Mouse (Mus musculus) hindbrain, embryonic 10.5 days (tissue): ENCODE results near the gene Aif1. TPM values are rescaled to one million over a fixed set of nuclear protein-coding genes. Genes with fewer than 3 reads are reported as not detected.

Experiments
- DNase-seq: peaks from one replicate; pipeline ENCODE4 v3.0.0-alpha.2; 2017; ENCODE audit warnings: low spot score
- H3K27ac ChIP-seq: fragments of 300-500 bp; sonication (generic); 2 replicates; pipeline ENCODE4 v1.5.1; 2016; ENCODE audit warnings: mild to moderate bottlenecking, moderate library complexity
- H3K27me3 ChIP-seq: fragments of 300-500 bp; sonication (generic); 2 replicates; pipeline ENCODE4 v1.6.1; 2016; ENCODE audit warnings: mild to moderate bottlenecking; ENCODE audit not compliant: poor library complexity, insufficient read depth, severe bottlenecking
- H3K36me3 ChIP-seq: fragments of 300-500 bp; sonication (generic); 2 replicates; pipeline ENCODE4 v1.6.1; 2016; ENCODE audit warnings: mild to moderate bottlenecking, moderate library complexity
- H3K4me1 ChIP-seq: fragments of 300-500 bp; sonication (generic); replicated peaks from 2 replicates; pipeline ENCODE4 v1.6.1; 2016; ENCODE audit warnings: mild to moderate bottlenecking
- H3K4me3 ChIP-seq: fragments of 300-500 bp; sonication (generic); 2 replicates; pipeline ENCODE4 v1.5.1; 2016; ENCODE audit warnings: mild to moderate bottlenecking, moderate library complexity
- H3K9me3 ChIP-seq: fragments of 300-500 bp; sonication (generic); 2 replicates; pipeline ENCODE4 v1.6.1; 2016; ENCODE audit warnings: mild to moderate bottlenecking, moderate library complexity
- WGBS: fragments of 180-500 bp; shearing (Covaris S2); methylation state at CpG from one replicate; pipeline ENCODE4 v1.1.7; 2016; 5-methylcytosine and 5-hydroxymethylcytosine counted together
- polyA plus RNA-seq: library from polyadenylated mRNA; unstranded; fragments of >200 nt; fragmentation: Nextera tagmentation; extraction: Ambion mirVana; gene quantifications from 2 replicates; pipeline ENCODE4 v1.2.1, GENCODE M21; 2016

The Aif1 gene
- polyA plus RNA-seq, 1 experiment from 2014 or later: 6.5 TPM

GRCm38 (mm10) chr17:35162730-35163129 is 13.1 kb downstream of the Aif1 start:
- 71% methylated on average over 12 of the region's 12 CpGs for WGBS
- peaks cover 30% of the 10 kb centered on the region for H3K4me1 ChIP-seq
- H3K36me3 ChIP-seq: peaks cover 52% of the 10 kb centered on the region
- no peaks in the 10 kb centered on the region for H3K9me3 ChIP-seq
- H3K27me3 ChIP-seq: no peaks in the 10 kb centered on the region
- peak overlapping the region; percentile 100 for H3K27ac ChIP-seq
- H3K4me3 ChIP-seq: peak overlapping the region; percentile 97
- DNase-seq: no peak

GRCm38 (mm10) chr17:35162121-35162520 is 13.7 kb downstream of the Aif1 start:
- Histone ChIP-seq H3K27me3 (no peaks in the 10 kb centered on the region), H3K4me3 (peak overlapping the region; percentile 97), H3K36me3 (peaks cover 58% of the 10 kb centered on the region)

GRCm38 (mm10) chr17:35161421-35161820 is 14.4 kb downstream of the Aif1 start:
- no peak for DNase-seq
- 90% methylated on average over 11 of the region's 11 CpGs for WGBS
- H3K27ac ChIP-seq: no peak overlapping the region
- H3K27me3 ChIP-seq: no peaks in the 10 kb centered on the region
- peaks cover 65% of the 10 kb centered on the region for H3K36me3 ChIP-seq
- H3K4me1 ChIP-seq: peaks cover 28% of the 10 kb centered on the region
- peak overlapping the region; percentile 97 for H3K4me3 ChIP-seq
- no peaks in the 10 kb centered on the region for H3K9me3 ChIP-seq

More at GRCm38 (mm10) chr17:35162121-35162520, 13.7 kb downstream of the Aif1 start:
- H3K4me1 ChIP-seq: peaks cover 30% of the 10 kb centered on the region
- DNase-seq: no peak
- no peak overlapping the region for H3K27ac ChIP-seq
- H3K9me3 ChIP-seq: no peaks in the 10 kb centered on the region
- WGBS: 82% methylated on average over 14 of the region's 14 CpGs

GRCm38 (mm10) chr17:35159638-35160037 is 16.2 kb downstream of the Aif1 start:
- no peaks in the 10 kb centered on the region for H3K9me3 ChIP-seq
- no peak overlapping the region for H3K27ac ChIP-seq
- no peak overlapping the region for H3K4me3 ChIP-seq
- no peaks in the 10 kb centered on the region for H3K27me3 ChIP-seq
- 87% methylated on average over 7 of the region's 7 CpGs for WGBS
- H3K36me3 ChIP-seq: peaks cover 83% of the 10 kb centered on the region
- peaks cover 21% of the 10 kb centered on the region for H3K4me1 ChIP-seq
- DNase-seq: no peak

- no peak overlapping the region for H3K27ac ChIP-seq
- H3K27me3 ChIP-seq: no peaks in the 10 kb centered on the region
- H3K4me3 ChIP-seq: 0 out of 2 replicates have a peak overlapping the region, but pooled peaks have one; percentile 1
- no peak for DNase-seq
- no peaks in the 10 kb centered on the region for H3K9me3 ChIP-seq
- H3K36me3 ChIP-seq: peaks cover 89% of the 10 kb centered on the region
- H3K4me1 ChIP-seq: peaks cover 21% of the 10 kb centered on the region
- WGBS: 94% methylated on average over 16 of the region's 16 CpGs
Observed at GRCm38 (mm10) chr17:35158850-35159593, 16.8 kb downstream of the Aif1 start.

GRCm38 (mm10) chr17:35157661-35158175 is 18.1 kb downstream of the Aif1 start:
- Histone ChIP-seq H3K27me3 (no peaks in the 10 kb centered on the region), H3K36me3 (peaks cover 100% of the 10 kb centered on the region), H3K9me3 (no peaks in the 10 kb centered on the region), H3K4me1 (peaks cover 12% of the 10 kb centered on the region), H3K27ac (no peak overlapping the region), H3K4me3 (peak overlapping the region; percentile 1; the same call in 1 of the 2 replicates)
- 94% methylated on average over 8 of the region's 8 CpGs for WGBS
- no peak for DNase-seq

GRCm38 (mm10) chr17:35157254-35157653 is 18.6 kb downstream of the Aif1 start:
- Histone ChIP-seq H3K36me3 (peaks cover 100% of the 10 kb centered on the region), H3K4me1 (peaks cover 8% of the 10 kb centered on the region), H3K27me3 (no peaks in the 10 kb centered on the region), H3K27ac (no peak overlapping the region), H3K9me3 (no peaks in the 10 kb centered on the region), H3K4me3 (no peak overlapping the region)
- DNase-seq: no peak
- WGBS: 94% methylated on average over 8 of the region's 8 CpGs

GRCm38 (mm10) chr17:35156461-35157200 is 19.2 kb downstream of the Aif1 start:
- 92% methylated on average over 33 of the region's 33 CpGs for WGBS
- Histone ChIP-seq H3K4me1 (peaks cover 1% of the 10 kb centered on the region; the same call in 1 of the 2 replicates), H3K27ac (no peak overlapping the region), H3K27me3 (no peaks in the 10 kb centered on the region), H3K36me3 (peaks cover 100% of the 10 kb centered on the region), H3K9me3 (no peaks in the 10 kb centered on the region), H3K4me3 (no peak overlapping the region; the same call in 1 of the 2 replicates)
- no peak for DNase-seq

GRCm38 (mm10) chr17:35155451-35155850 is 20.4 kb downstream of the Aif1 start:
- Histone ChIP-seq H3K4me1 (no peaks in the 10 kb centered on the region), H3K4me3 (no peak overlapping the region), H3K36me3 (peaks cover 99% of the 10 kb centered on the region), H3K27ac (no peak overlapping the region), H3K9me3 (no peaks in the 10 kb centered on the region), H3K27me3 (no peaks in the 10 kb centered on the region)
- no peak for DNase-seq
- WGBS: 92% methylated on average over 12 of the region's 12 CpGs

GRCm38 (mm10) chr17:35154616-35155015 is 21.3 kb downstream of the Aif1 start:
- H3K4me3 ChIP-seq: no peak overlapping the region
- no peak for DNase-seq
- H3K27ac ChIP-seq: no peak overlapping the region
- H3K36me3 ChIP-seq: peaks cover 99% of the 10 kb centered on the region
- no peaks in the 10 kb centered on the region for H3K27me3 ChIP-seq
- H3K9me3 ChIP-seq: no peaks in the 10 kb centered on the region
- no peaks in the 10 kb centered on the region for H3K4me1 ChIP-seq
- 84% methylated on average over 7 of the region's 7 CpGs for WGBS

GRCm38 (mm10) chr17:35153931-35154330 is 21.9 kb downstream of the Aif1 start:
- H3K4me3 ChIP-seq: no peak overlapping the region
- H3K27ac ChIP-seq: no peak overlapping the region
- H3K4me1 ChIP-seq: no peaks in the 10 kb centered on the region
- DNase-seq: no peak
- WGBS: 85% methylated on average over 4 of the region's 4 CpGs
- H3K27me3 ChIP-seq: no peaks in the 10 kb centered on the region
- peaks cover 99% of the 10 kb centered on the region for H3K36me3 ChIP-seq
- H3K9me3 ChIP-seq: no peaks in the 10 kb centered on the region

GRCm38 (mm10) chr17:35153077-35153476 is 22.8 kb downstream of the Aif1 start:
- no peak overlapping the region for H3K27ac ChIP-seq
- no peaks in the 10 kb centered on the region for H3K4me1 ChIP-seq
- no peak for DNase-seq
- 93% methylated on average over 9 of the region's 9 CpGs for WGBS
- H3K36me3 ChIP-seq: peaks cover 99% of the 10 kb centered on the region
- no peaks in the 10 kb centered on the region for H3K9me3 ChIP-seq
- no peaks in the 10 kb centered on the region for H3K27me3 ChIP-seq
- no peak overlapping the region for H3K4me3 ChIP-seq

- Histone ChIP-seq H3K27ac (no peak overlapping the region), H3K4me1 (no peaks in the 10 kb centered on the region), H3K27me3 (no peaks in the 10 kb centered on the region), H3K4me3 (no peak overlapping the region), H3K36me3 (peaks cover 99% of the 10 kb centered on the region), H3K9me3 (no peaks in the 10 kb centered on the region)
- DNase-seq: no peak
- WGBS: 96% methylated on average over 4 of the region's 4 CpGs
Observed at GRCm38 (mm10) chr17:35152121-35152520, 23.7 kb downstream of the Aif1 start.
